Mouse (Mus musculus) hindbrain, embryonic 10.5 days (tissue): ENCODE measurements around the gene Vwa5b1. TPM values are rescaled to one million over a fixed set of nuclear protein-coding genes. Genes with fewer than 3 reads are reported as not detected.

ENCODE experiments used
- DNase-seq: peaks from one replicate; pipeline ENCODE4 v3.0.0-alpha.2; 2017; ENCODE audit warnings: low spot score
- H3K27ac ChIP-seq: fragments of 300-500 bp; sonication (generic); 2 replicates; pipeline ENCODE4 v1.5.1; 2016; ENCODE audit warnings: mild to moderate bottlenecking, moderate library complexity
- H3K27me3 ChIP-seq: fragments of 300-500 bp; sonication (generic); 2 replicates; pipeline ENCODE4 v1.6.1; 2016; ENCODE audit warnings: mild to moderate bottlenecking; ENCODE audit not compliant: poor library complexity, insufficient read depth, severe bottlenecking
- H3K36me3 ChIP-seq: fragments of 300-500 bp; sonication (generic); 2 replicates; pipeline ENCODE4 v1.6.1; 2016; ENCODE audit warnings: mild to moderate bottlenecking, moderate library complexity
- H3K4me1 ChIP-seq: fragments of 300-500 bp; sonication (generic); replicated peaks from 2 replicates; pipeline ENCODE4 v1.6.1; 2016; ENCODE audit warnings: mild to moderate bottlenecking
- H3K4me3 ChIP-seq: fragments of 300-500 bp; sonication (generic); 2 replicates; pipeline ENCODE4 v1.5.1; 2016; ENCODE audit warnings: mild to moderate bottlenecking, moderate library complexity
- H3K9me3 ChIP-seq: fragments of 300-500 bp; sonication (generic); 2 replicates; pipeline ENCODE4 v1.6.1; 2016; ENCODE audit warnings: mild to moderate bottlenecking, moderate library complexity
- WGBS: fragments of 180-500 bp; shearing (Covaris S2); methylation state at CpG from one replicate; pipeline ENCODE4 v1.1.7; 2016; 5-methylcytosine and 5-hydroxymethylcytosine counted together
- polyA plus RNA-seq: library from polyadenylated mRNA; unstranded; fragments of >200 nt; fragmentation: Nextera tagmentation; extraction: Ambion mirVana; gene quantifications from 2 replicates; pipeline ENCODE4 v1.2.1, GENCODE M21; 2016

Gene Vwa5b1
- 0.67 and 0.80 TPM in 2 replicates for polyA plus RNA-seq

GRCm38 (mm10) chr4:138635428-138636145, at the start of gene Vwa5b1:
TSS of gene Vwa5b1 (minus strand) at chr4:138635884.
- no peaks in the 10 kb centered on the region for H3K27me3 ChIP-seq
- DNase-seq, result peak; percentile 64
- H3K9me3 ChIP-seq, result no peaks in the 10 kb centered on the region
- H3K4me3 ChIP-seq, result peak within 1 kb of the TSS; percentile 16; the same call in 1 of the 2 replicates
- no peaks in the 10 kb centered on the region for H3K36me3 ChIP-seq
- 23% methylated on average over 8 of the region's 8 CpGs for WGBS
- H3K4me1 ChIP-seq, result peaks cover 33% of the 10 kb centered on the region
- H3K27ac ChIP-seq, result peak within 1 kb of the TSS; percentile 75

DNA sequence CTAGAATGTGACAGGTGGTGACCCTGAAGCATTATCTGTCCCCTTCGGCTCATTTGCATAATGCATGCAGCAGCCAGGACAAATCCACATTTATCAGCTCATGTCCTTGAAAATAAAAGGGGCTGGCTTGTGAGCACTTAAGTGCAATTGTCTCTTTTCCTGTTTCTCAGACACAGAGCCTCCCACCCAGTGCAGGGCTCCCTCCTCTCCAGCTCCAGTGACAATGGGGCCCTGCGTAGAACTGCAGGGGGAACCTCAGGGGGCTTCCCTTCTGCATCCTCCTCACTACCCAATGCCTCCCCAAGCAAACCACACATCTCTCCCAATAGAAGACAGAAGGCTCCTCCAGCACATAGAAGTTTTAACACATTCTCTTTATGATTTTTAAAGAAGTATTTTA, 47.1 kb upstream of the Vwa5b1 start:
- H3K9me3 ChIP-seq, result no peaks in the 10 kb centered on the region
- no peak for DNase-seq
- H3K4me3 ChIP-seq, result no peak overlapping the region
- H3K4me1 ChIP-seq, result peaks cover 36% of the 10 kb centered on the region
- H3K27ac ChIP-seq, result peak overlapping the region; percentile 76
- peaks cover 39% of the 10 kb centered on the region for H3K27me3 ChIP-seq
- no peaks in the 10 kb centered on the region for H3K36me3 ChIP-seq
- 35% methylated on average over 2 of the region's 2 CpGs for WGBS

- no peak overlapping the region for H3K27ac ChIP-seq
- H3K36me3 ChIP-seq, result no peaks in the 10 kb centered on the region
- WGBS, result 78% methylated on average over 4 of the region's 4 CpGs
- peaks cover 36% of the 10 kb centered on the region for H3K27me3 ChIP-seq
- no peak overlapping the region for H3K4me3 ChIP-seq
- H3K9me3 ChIP-seq, result no peaks in the 10 kb centered on the region
- no peak for DNase-seq
- peaks cover 31% of the 10 kb centered on the region for H3K4me1 ChIP-seq
Measured at GRCm38 (mm10) chr4:138680124-138680523, 44.4 kb upstream of the Vwa5b1 start.

DNA sequence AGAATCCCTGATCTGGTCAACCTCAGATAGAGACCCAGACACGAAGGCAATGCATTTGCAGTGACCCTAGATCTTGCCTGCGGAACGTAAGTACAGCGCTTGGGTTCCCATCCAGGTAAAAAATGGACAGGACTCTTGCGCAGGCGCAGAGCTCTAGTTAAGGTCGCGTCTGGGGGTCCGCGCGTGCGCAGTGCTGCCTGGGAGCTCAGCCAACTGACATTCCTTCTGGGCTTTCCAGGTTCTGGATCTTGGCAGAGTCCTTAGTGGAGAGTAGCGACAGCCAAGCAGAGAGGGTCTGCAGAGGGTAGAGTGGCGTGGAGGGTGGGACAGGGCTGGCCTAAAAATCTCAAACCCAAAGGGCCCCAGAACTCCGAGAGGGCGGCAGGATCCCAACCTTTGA, 41.9 kb upstream of the Vwa5b1 start:
- 29% methylated on average over 16 of the region's 16 CpGs for WGBS
- DNase-seq, result peak; percentile 47
- Histone ChIP-seq H3K27ac (peak overlapping the region; percentile 35), H3K4me3 (peak overlapping the region; percentile 32), H3K9me3 (no peaks in the 10 kb centered on the region), H3K4me1 (peaks cover 10% of the 10 kb centered on the region), H3K36me3 (no peaks in the 10 kb centered on the region), H3K27me3 (peaks cover 27% of the 10 kb centered on the region; the same call in 1 of the 2 replicates)

GRCm38 (mm10) chr4:138676480-138676879, 40.8 kb upstream of the Vwa5b1 start:
- H3K36me3 ChIP-seq, result no peaks in the 10 kb centered on the region
- H3K4me3 ChIP-seq, result no peak overlapping the region
- no peak overlapping the region for H3K27ac ChIP-seq
- H3K27me3 ChIP-seq, result peaks cover 27% of the 10 kb centered on the region; the same call in 1 of the 2 replicates
- peak; percentile 45 for DNase-seq
- WGBS, result 15% methylated on average over 16 of the region's 16 CpGs
- H3K9me3 ChIP-seq, result no peaks in the 10 kb centered on the region
- H3K4me1 ChIP-seq, result peaks cover 6% of the 10 kb centered on the region

DNA sequence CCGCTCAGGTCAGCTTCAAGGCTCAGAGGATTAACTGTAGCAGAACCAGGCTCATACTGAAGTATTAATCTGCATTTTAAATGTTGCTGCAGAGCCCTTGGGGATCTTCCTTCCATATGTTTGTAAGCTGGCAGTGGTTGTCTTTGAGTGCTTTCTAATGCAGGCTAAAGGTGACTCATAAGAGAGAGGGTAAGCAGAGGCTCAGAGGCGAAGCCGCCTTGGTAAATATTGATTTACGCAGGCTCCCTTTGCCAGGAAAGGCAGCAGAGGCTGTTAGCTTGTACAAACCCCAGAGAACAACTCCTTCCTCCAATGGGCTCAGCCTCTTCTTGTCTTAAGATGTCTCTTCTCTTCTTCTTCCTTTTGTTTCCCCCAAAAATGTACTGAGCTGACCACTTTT, 36.5 kb upstream of the Vwa5b1 start:
- Histone ChIP-seq H3K9me3 (no peaks in the 10 kb centered on the region), H3K4me3 (no peak overlapping the region), H3K27me3 (peaks cover 15% of the 10 kb centered on the region; the same call in 1 of the 2 replicates), H3K27ac (no peak overlapping the region), H3K4me1 (peaks cover 3% of the 10 kb centered on the region), H3K36me3 (no peaks in the 10 kb centered on the region)
- no peak for DNase-seq
- 74% methylated on average over 4 of the region's 4 CpGs for WGBS

DNA sequence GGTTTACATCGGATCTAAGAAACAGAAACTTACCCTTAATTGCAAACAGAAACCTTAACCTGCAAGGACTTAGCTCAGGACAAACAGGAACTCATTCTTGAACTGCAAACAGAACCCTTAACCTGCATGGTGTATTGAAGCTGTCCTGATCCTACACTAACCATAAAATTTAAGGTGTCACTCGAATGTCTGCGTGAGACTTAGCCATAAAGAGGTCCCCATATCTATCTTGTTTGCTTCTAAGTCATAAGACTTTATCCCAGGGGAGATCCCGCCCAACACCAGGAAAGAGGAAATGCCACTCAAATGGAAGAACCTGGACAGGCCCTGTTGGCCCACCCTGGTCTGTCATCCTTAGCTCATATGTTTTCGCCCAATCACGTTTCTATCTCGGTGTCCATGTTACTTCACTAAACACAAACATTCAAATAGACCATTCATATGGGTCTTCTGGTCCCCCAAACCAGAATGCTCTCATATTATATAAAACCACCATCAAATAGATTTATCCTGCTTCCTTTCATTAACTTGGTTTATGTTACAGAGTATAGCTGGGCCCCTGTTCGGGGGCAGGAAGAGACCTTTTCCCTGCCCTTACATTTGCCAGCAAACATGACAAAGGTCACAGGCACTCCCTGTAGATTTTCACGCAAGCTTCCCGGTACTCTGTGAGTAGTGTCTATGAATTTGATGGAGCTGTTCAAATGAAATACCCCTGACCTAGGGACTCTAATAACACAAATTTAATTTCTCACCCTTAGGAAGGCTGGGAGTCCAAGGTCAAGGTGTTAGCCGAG, 34.6 kb upstream of the Vwa5b1 start:
- Histone ChIP-seq H3K36me3 (no peaks in the 10 kb centered on the region), H3K4me1 (peaks cover 8% of the 10 kb centered on the region), H3K27me3 (peaks cover 5% of the 10 kb centered on the region; the same call in 1 of the 2 replicates), H3K4me3 (no peak overlapping the region), H3K9me3 (no peaks in the 10 kb centered on the region), H3K27ac (no peak overlapping the region)
- DNase-seq, result no peak
- WGBS, result 85% methylated on average over 11 of the region's 11 CpGs

GRCm38 (mm10) chr4:138666521-138666920, 30.8 kb upstream of the Vwa5b1 start:
- Histone ChIP-seq H3K4me1 (peaks cover 12% of the 10 kb centered on the region; the same call in 1 of the 2 replicates), H3K27me3 (no peaks in the 10 kb centered on the region), H3K27ac (no peak overlapping the region; the same call in 1 of the 2 replicates), H3K4me3 (no peak overlapping the region), H3K9me3 (no peaks in the 10 kb centered on the region), H3K36me3 (no peaks in the 10 kb centered on the region)
- 77% methylated on average over 10 of the region's 10 CpGs for WGBS
- DNase-seq, result no peak

GRCm38 (mm10) chr4:138659936-138660602, 24.4 kb upstream of the Vwa5b1 start:
- H3K27ac ChIP-seq, result peak overlapping the region; percentile 17; the same call in 1 of the 2 replicates
- 83% methylated on average over 11 of the region's 11 CpGs for WGBS
- H3K9me3 ChIP-seq, result no peaks in the 10 kb centered on the region
- H3K36me3 ChIP-seq, result no peaks in the 10 kb centered on the region
- no peak for DNase-seq
- no peak overlapping the region for H3K4me3 ChIP-seq
- peaks cover 11% of the 10 kb centered on the region for H3K4me1 ChIP-seq
- H3K27me3 ChIP-seq, result no peaks in the 10 kb centered on the region

- peaks cover 28% of the 10 kb centered on the region for H3K4me1 ChIP-seq
- no peak overlapping the region for H3K4me3 ChIP-seq
- 35% methylated on average over 6 of the region's 6 CpGs for WGBS
- no peaks in the 10 kb centered on the region for H3K9me3 ChIP-seq
- H3K27me3 ChIP-seq, result no peaks in the 10 kb centered on the region
- H3K27ac ChIP-seq, result peak overlapping the region; percentile 69
- DNase-seq, result peak; percentile 47
- no peaks in the 10 kb centered on the region for H3K36me3 ChIP-seq
Measured at GRCm38 (mm10) chr4:138653056-138653455, 17.4 kb upstream of the Vwa5b1 start.

GRCm38 (mm10) chr4:138651881-138652280, 16.2 kb upstream of the Vwa5b1 start:
- WGBS, result 94% methylated on average over 4 of the region's 4 CpGs
- no peak overlapping the region for H3K4me3 ChIP-seq
- H3K27ac ChIP-seq, result no peak overlapping the region
- H3K4me1 ChIP-seq, result peaks cover 40% of the 10 kb centered on the region
- no peaks in the 10 kb centered on the region for H3K27me3 ChIP-seq
- no peaks in the 10 kb centered on the region for H3K9me3 ChIP-seq
- DNase-seq, result no peak
- no peaks in the 10 kb centered on the region for H3K36me3 ChIP-seq

DNA sequence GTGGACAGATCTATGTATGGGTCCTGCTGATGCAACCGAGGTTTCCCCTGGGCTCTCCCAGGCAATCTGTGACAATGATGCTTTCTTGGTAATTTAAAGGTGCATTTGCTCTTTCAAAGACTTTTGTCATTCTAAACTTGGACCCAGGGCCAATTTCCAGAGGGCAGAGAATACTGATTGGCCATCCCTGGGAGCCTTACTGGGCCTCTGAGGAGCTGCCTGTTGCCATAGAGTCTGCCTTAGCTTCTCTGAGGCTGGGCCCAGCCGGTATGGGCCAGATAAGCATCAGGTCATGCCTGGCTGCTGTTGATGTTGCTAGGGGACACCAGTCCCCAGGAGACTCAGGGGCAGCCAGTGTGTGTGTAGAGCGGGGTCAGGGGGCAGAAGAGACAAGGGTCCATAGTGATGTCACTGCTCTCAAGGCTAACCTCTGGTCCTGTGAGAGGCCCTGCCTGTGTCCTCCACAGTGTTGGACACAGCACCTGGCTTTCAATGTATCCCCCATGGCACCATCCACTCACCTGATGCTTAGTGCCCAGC, 12.5 kb upstream of the Vwa5b1 start:
- Histone ChIP-seq H3K4me1 (peaks cover 38% of the 10 kb centered on the region), H3K36me3 (no peaks in the 10 kb centered on the region), H3K4me3 (no peak overlapping the region), H3K27ac (peak overlapping the region; percentile 62; the same call in 1 of the 2 replicates), H3K9me3 (no peaks in the 10 kb centered on the region), H3K27me3 (no peaks in the 10 kb centered on the region)
- whole genome bisulfite sequencing, result 34% methylated on average over 3 of the region's 3 CpGs
- DNase-seq, result peak; percentile 74
